Mouse (Mus musculus): ENCODE data around the gene Pdzrn3.

Gene Pdzrn3

GRCm38 (mm10) chr6:101376049-101376448 lies 1.6 kb downstream of the Pdzrn3 start:
- in situ Hi-C loops (cut with MboI; ENCODE audit: low pct_unique_long_range_greater_than_20kb in 1 of 2, low sequenced_read_pairs in 2 of 2, unreplicated experiment in 1 of 2), result no loop called here

GRCm38 (mm10) chr6:101374721-101375120 lies 3.0 kb downstream of the Pdzrn3 start:
- in situ Hi-C loops (cut with MboI; ENCODE audit: low pct_unique_long_range_greater_than_20kb in 1 of 2, low sequenced_read_pairs in 2 of 2, unreplicated experiment in 1 of 2), result no loop called here

- in situ Hi-C loops (cut with MboI; ENCODE audit: low pct_unique_long_range_greater_than_20kb in 1 of 2, low sequenced_read_pairs in 2 of 2, unreplicated experiment in 1 of 2), result no loop called here
These were observed 3.5 kb downstream of the Pdzrn3 start for GRCm38 (mm10) chr6:101374186-101374585.

- in situ Hi-C loops (cut with MboI; ENCODE audit: low pct_unique_long_range_greater_than_20kb in 1 of 2, low sequenced_read_pairs in 2 of 2, unreplicated experiment in 1 of 2), result no loop called here
These were observed 4.7 kb downstream of the Pdzrn3 start for GRCm38 (mm10) chr6:101372982-101373381.

- in situ Hi-C loops (cut with MboI; ENCODE audit: low pct_unique_long_range_greater_than_20kb in 1 of 2, low sequenced_read_pairs in 2 of 2, unreplicated experiment in 1 of 2), result no loop called here
These were observed 10.7 kb downstream of the Pdzrn3 start for GRCm38 (mm10) chr6:101366809-101367602.

GRCm38 (mm10) chr6:101365795-101366194 lies 11.9 kb downstream of the Pdzrn3 start:
- in situ Hi-C loops (cut with MboI; ENCODE audit: low pct_unique_long_range_greater_than_20kb in 1 of 2, low sequenced_read_pairs in 2 of 2, unreplicated experiment in 1 of 2), result no loop called here

- in situ Hi-C loops (cut with MboI; ENCODE audit: low pct_unique_long_range_greater_than_20kb in 1 of 2, low sequenced_read_pairs in 2 of 2, unreplicated experiment in 1 of 2), result no loop called here
These were observed 13.8 kb downstream of the Pdzrn3 start for GRCm38 (mm10) chr6:101363904-101364303.

GRCm38 (mm10) chr6:101362728-101363127 lies 15.0 kb downstream of the Pdzrn3 start:
- in situ Hi-C loops (cut with MboI; ENCODE audit: low pct_unique_long_range_greater_than_20kb in 1 of 2, low sequenced_read_pairs in 2 of 2, unreplicated experiment in 1 of 2), result no loop called here

- in situ Hi-C loops (cut with MboI; ENCODE audit: low pct_unique_long_range_greater_than_20kb in 1 of 2, low sequenced_read_pairs in 2 of 2, unreplicated experiment in 1 of 2), result no loop called here
These were observed 15.4 kb downstream of the Pdzrn3 start for GRCm38 (mm10) chr6:101362268-101362667.

GRCm38 (mm10) chr6:101360211-101360737 lies 17.4 kb downstream of the Pdzrn3 start:
- in situ Hi-C loops (cut with MboI; ENCODE audit: low pct_unique_long_range_greater_than_20kb in 1 of 2, low sequenced_read_pairs in 2 of 2, unreplicated experiment in 1 of 2), result no loop called here

- in situ Hi-C loops (cut with MboI; ENCODE audit: low pct_unique_long_range_greater_than_20kb in 1 of 2, low sequenced_read_pairs in 2 of 2, unreplicated experiment in 1 of 2), result no loop called here
These were observed 18.1 kb downstream of the Pdzrn3 start for GRCm38 (mm10) chr6:101359646-101360045.

- in situ Hi-C loops (cut with MboI; ENCODE audit: low pct_unique_long_range_greater_than_20kb in 1 of 2, low sequenced_read_pairs in 2 of 2, unreplicated experiment in 1 of 2), result no loop called here
These were observed 22.8 kb downstream of the Pdzrn3 start for GRCm38 (mm10) chr6:101354887-101355286.

GRCm38 (mm10) chr6:101354230-101354881 lies 23.3 kb downstream of the Pdzrn3 start:
- in situ Hi-C loops (cut with MboI; ENCODE audit: low pct_unique_long_range_greater_than_20kb in 1 of 2, low sequenced_read_pairs in 2 of 2, unreplicated experiment in 1 of 2), result no loop called here

- in situ Hi-C loops (cut with MboI; ENCODE audit: low pct_unique_long_range_greater_than_20kb in 1 of 2, low sequenced_read_pairs in 2 of 2, unreplicated experiment in 1 of 2), result no loop called here
These were observed 24.0 kb downstream of the Pdzrn3 start for GRCm38 (mm10) chr6:101353701-101354100.

- in situ Hi-C loops (cut with MboI; ENCODE audit: low pct_unique_long_range_greater_than_20kb in 1 of 2, low sequenced_read_pairs in 2 of 2, unreplicated experiment in 1 of 2), result no loop called here
These were observed 25.1 kb downstream of the Pdzrn3 start for GRCm38 (mm10) chr6:101352626-101353025.

GRCm38 (mm10) chr6:101351100-101351499 lies 26.6 kb downstream of the Pdzrn3 start:
- in situ Hi-C loops (cut with MboI; ENCODE audit: low pct_unique_long_range_greater_than_20kb in 1 of 2, low sequenced_read_pairs in 2 of 2, unreplicated experiment in 1 of 2), result no loop called here

- in situ Hi-C loops (cut with MboI; ENCODE audit: low pct_unique_long_range_greater_than_20kb in 1 of 2, low sequenced_read_pairs in 2 of 2, unreplicated experiment in 1 of 2), result no loop called here
These were observed 27.2 kb downstream of the Pdzrn3 start for GRCm38 (mm10) chr6:101350414-101350973.

GRCm38 (mm10) chr6:101348496-101348895 lies 29.2 kb downstream of the Pdzrn3 start:
- in situ Hi-C loops (cut with MboI; ENCODE audit: low pct_unique_long_range_greater_than_20kb in 1 of 2, low sequenced_read_pairs in 2 of 2, unreplicated experiment in 1 of 2), result no loop called here

GRCm38 (mm10) chr6:101340051-101340450 lies 37.6 kb downstream of the Pdzrn3 start:
- in situ Hi-C loops (cut with MboI; ENCODE audit: low pct_unique_long_range_greater_than_20kb in 1 of 2, low sequenced_read_pairs in 2 of 2, unreplicated experiment in 1 of 2), result no loop called here
